Comparison of ENCODE assay signal across 8 mouse cellular contexts in genomic region chr17:26244101-26244841, GRCm38 (mm10). TPM values are rescaled to one million over a fixed set of nuclear protein-coding genes. Genes with fewer than 3 reads are reported as not detected.
DNase-seq lines count a peak whose midpoint lies in the region; ATAC-seq lines count a peak whose summit lies in the region.

Gene Fam234a, minus strand, starts transcription at chr17:26244242.

- no peaks in the 10 kb centered on the region for H3K36me3 ChIP-seq in forebrain, embryonic 11.5 days (ENCODE audit: control insufficient read depth, insufficient read depth, low read length)
- no peaks in the 10 kb centered on the region for H3K36me3 ChIP-seq in heart, embryonic 15.5 days
- H3K36me3 ChIP-seq in liver, embryonic 12.5 days, result no peaks in the 10 kb centered on the region
- H3K36me3 ChIP-seq in stomach, embryonic 14.5 days (ENCODE audit: control insufficient read depth, insufficient read depth, low read length), result no peaks in the 10 kb centered on the region

- H3K27me3 ChIP-seq in forebrain, embryonic 11.5 days (ENCODE audit: control insufficient read depth, insufficient read depth, low read length), result no peaks in the 10 kb centered on the region
- no peaks in the 10 kb centered on the region for H3K27me3 ChIP-seq in heart, embryonic 15.5 days
- 0 out of 2 replicates have a peak, but pooled peaks cover 3% of the 10 kb centered on the region for H3K27me3 ChIP-seq in liver, embryonic 12.5 days (replicated peaks)
- no peaks in the 10 kb centered on the region for H3K27me3 ChIP-seq in stomach, embryonic 14.5 days (ENCODE audit: control insufficient read depth, insufficient read depth, low read length)

- no peaks in the 10 kb centered on the region for H3K4me1 ChIP-seq in forebrain, embryonic 11.5 days (replicated peaks; ENCODE audit: control insufficient read depth, insufficient read depth, low read length)
- peaks cover 5% of the 10 kb centered on the region for H3K4me1 ChIP-seq in heart, embryonic 15.5 days (replicated peaks)
- peaks cover 49% of the 10 kb centered on the region for H3K4me1 ChIP-seq in liver, embryonic 12.5 days
- 0 out of 2 replicates have a peak, but pooled peaks cover 6% of the 10 kb centered on the region for H3K4me1 ChIP-seq in stomach, embryonic 14.5 days (ENCODE audit: control insufficient read depth, insufficient read depth, low read length)

- peak within 1 kb of the TSS; percentile 79 for H3K4me2 ChIP-seq in forebrain, embryonic 11.5 days (ENCODE audit: low read depth, low read length, severe bottlenecking)
- peak within 1 kb of the TSS; percentile 91 for H3K4me2 ChIP-seq in heart, embryonic 15.5 days
- H3K4me2 ChIP-seq in liver, embryonic 12.5 days, result peak within 1 kb of the TSS; percentile 97
- H3K4me2 ChIP-seq in stomach, embryonic 14.5 days (replicated peaks; ENCODE audit: low read depth, low read length), result peak within 1 kb of the TSS; percentile 59

- peak within 1 kb of the TSS; percentile 69 for H3K9ac ChIP-seq in forebrain, embryonic 11.5 days (ENCODE audit: low read length)
- peak within 1 kb of the TSS; percentile 79 for H3K9ac ChIP-seq in heart, embryonic 15.5 days
- H3K9ac ChIP-seq in liver, embryonic 12.5 days, result peak within 1 kb of the TSS; percentile 70
- peak within 1 kb of the TSS; percentile 41 for H3K9ac ChIP-seq in stomach, embryonic 14.5 days (replicated peaks; ENCODE audit: low read depth, low read length)

- 0 out of 2 replicates have a peak within 1 kb of the TSS, but pooled peaks have one; percentile 46 for H3K27ac ChIP-seq in forebrain, embryonic 11.5 days (ENCODE audit: low read depth, low read length)
- peak within 1 kb of the TSS; percentile 90 for H3K27ac ChIP-seq in heart, embryonic 15.5 days
- H3K27ac ChIP-seq in liver, embryonic 12.5 days, result peak within 1 kb of the TSS; percentile 76
- H3K27ac ChIP-seq in stomach, embryonic 14.5 days (ENCODE audit: low read length), result peak within 1 kb of the TSS; percentile 82

- no peaks in the 10 kb centered on the region for H3K9me3 ChIP-seq in forebrain, embryonic 11.5 days (ENCODE audit: control insufficient read depth, low read length)
- H3K9me3 ChIP-seq in heart, embryonic 15.5 days (replicated peaks), result no peaks in the 10 kb centered on the region
- H3K9me3 ChIP-seq in liver, embryonic 12.5 days (replicated peaks), result no peaks in the 10 kb centered on the region
- no peaks in the 10 kb centered on the region for H3K9me3 ChIP-seq in stomach, embryonic 14.5 days (ENCODE audit: control insufficient read depth, low read depth, low read length)

- peak; percentile 77 to 86 for DNase-seq in CD8-positive naive resting alpha-beta T cell, adult 2 months (ENCODE audit: low read depth in 2 of 2, low spot score in 2 of 2)
- peak; percentile 86 for DNase-seq in c-Kit-positive CD71-positive TER-119-negative erythroid progenitor cells, embryonic 14.5 days (ENCODE audit: low read depth)
- peak; percentile 99 for DNase-seq in forebrain, embryonic 11.5 days (ENCODE audit: low spot score)
- peak; percentile 98 for DNase-seq in kidney, postnatal 14 days
- peak; percentile 96 for DNase-seq in naive thymus-derived CD4-positive, alpha-beta T cell, adult 2 months (ENCODE audit: low read depth)

- WGBS in forebrain, embryonic 11.5 days, result 9% methylated on average over 33 of the region's 33 CpGs
- WGBS in heart, embryonic 15.5 days, result 6% methylated on average over 33 of the region's 33 CpGs
- 5% methylated on average over 33 of the region's 33 CpGs for WGBS in liver, embryonic 12.5 days (ENCODE audit: insufficient replicate concordance)
- 8% methylated on average over 33 of the region's 33 CpGs for WGBS in stomach, embryonic 14.5 days

- peak; percentile 97 for ATAC-seq in forebrain, embryonic 11.5 days (replicated peaks; ENCODE audit: low FRiP score)
- ATAC-seq in heart, embryonic 15.5 days (replicated peaks; ENCODE audit: insufficient number of reproducible peaks, insufficient read depth, low FRiP score, low read depth), result peak; percentile 96
- peak; percentile 94 for ATAC-seq in liver, embryonic 12.5 days
- peak; percentile 97 for ATAC-seq in stomach, embryonic 14.5 days (ENCODE audit: insufficient number of reproducible peaks, insufficient read depth, low FRiP score, low read depth)

- peak within 1 kb of the TSS; percentile 71 for H3K4me3 ChIP-seq in forebrain, embryonic 11.5 days (ENCODE audit: low read depth, low read length)
- H3K4me3 ChIP-seq in heart, embryonic 15.5 days, result peak within 1 kb of the TSS; percentile 81
- H3K4me3 ChIP-seq in liver, embryonic 12.5 days, result peak within 1 kb of the TSS; percentile 75
- peak within 1 kb of the TSS; percentile 64 for H3K4me3 ChIP-seq in stomach, embryonic 14.5 days (ENCODE audit: low read depth, low read length)

RNA-seq across cellular contexts. Expression of gene Fam234a, which starts in this region (rescaled TPM):
- 21.3 and 24.1 TPM in 2 replicates for polyA plus RNA-seq in forebrain, embryonic 11.5 days (2014; fragmentation: Nextera tagmentation; extraction: Ambion mirVana)
- polyA plus RNA-seq in heart, embryonic 15.5 days (2015; fragmentation: Nextera tagmentation; extraction: Ambion mirVana), result 44.3 and 47.5 TPM in 2 replicates
- 12.1 and 13.1 TPM in 2 replicates for polyA plus RNA-seq in liver, embryonic 12.5 days (2016; fragmentation: Nextera tagmentation; extraction: Ambion mirVana)
- polyA plus RNA-seq in stomach, embryonic 14.5 days (2014; fragmentation: Nextera tagmentation; extraction: Ambion mirVana), result 49.2 and 51.1 TPM in 2 replicates

Comparison
In these comparisons a context has a peak if more than half of its experiments do, and no peak if none do; other contexts are left out.
1. Peak in every context shown above with its lines: DNase-seq, ATAC-seq, H3K4me3 ChIP-seq and H3K27ac ChIP-seq.